Comparison of ENCODE assay signal across 9 mouse cellular contexts in the genomic region with DNA sequence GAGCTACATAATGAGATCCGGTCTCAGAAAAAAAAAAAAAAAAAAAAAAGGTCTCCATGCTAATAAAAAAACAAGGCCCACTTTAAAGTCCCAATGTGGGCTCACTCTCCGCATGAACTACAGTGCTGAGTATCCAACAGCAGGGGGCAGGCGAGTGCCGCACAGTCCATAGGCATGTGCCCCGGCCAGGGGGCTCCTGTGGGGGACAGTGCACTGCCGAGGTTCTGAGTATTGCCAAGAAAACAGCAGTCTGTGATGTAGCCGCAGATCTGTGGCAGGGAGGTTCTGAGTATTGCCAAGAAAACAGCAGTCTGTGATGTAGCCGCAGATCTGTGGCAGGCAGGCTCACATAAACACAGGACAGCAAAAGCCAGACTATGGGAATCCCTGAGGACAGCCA. TPM values are rescaled to one million over a fixed set of nuclear protein-coding genes. Genes with fewer than 3 reads are reported as not detected.
DNase-seq lines count a peak whose midpoint lies in the region; ATAC-seq and TF ChIP-seq lines count a peak whose summit lies in the region.
"Had no signal": no experiment of that assay in that cellular context is flagged by ENCODE, and none has a peak within 500 bp of the region (broad histone marks: within the 10 kb centered on the region; RNA-seq: fewer than 3 reads in every experiment).

No protein-coding gene starts in this region.

- peak; percentile 51 for ATAC-seq in forebrain, embryonic 11.5 days (replicated peaks; ENCODE audit: low FRiP score)
- ATAC-seq in kidney, embryonic 16.5 days (ENCODE audit: low FRiP score, low TSS enrichment), result peak; percentile 43
- peak; percentile 58 for ATAC-seq in megakaryocyte-erythroid progenitor cell, adult 5-6 weeks (replicated peaks; ENCODE audit: low FRiP score, low TSS enrichment, poor library complexity, severe bottlenecking)
- ATAC-seq in stomach, embryonic 14.5 days (ENCODE audit: insufficient number of reproducible peaks, insufficient read depth, low FRiP score, low read depth), result peak; percentile 76; the same call in 1 of the 2 replicates

- peak; percentile 90 for TF ChIP-seq CTCF in gastrocnemius, adult 2 months (IDR thresholded peaks at IDR 0.05)

- H3K9me3 ChIP-seq in forebrain, embryonic 11.5 days (ENCODE audit: control insufficient read depth, low read length), result no peaks in the 10 kb centered on the region
- no peaks in the 10 kb centered on the region for H3K9me3 ChIP-seq in kidney, embryonic 16.5 days (ENCODE audit: low read length)
- no peaks in the 10 kb centered on the region for H3K9me3 ChIP-seq in stomach, embryonic 14.5 days (ENCODE audit: control insufficient read depth, low read depth, low read length)

- peak; percentile 65 for DNase-seq in gastrocnemius, adult 2 months
- no peak for DNase-seq in gastrocnemius, postnatal 36 days
- DNase-seq in A20 (ENCODE audit: low read depth, low spot score), result peak; percentile 62
- DNase-seq in adrenal gland, postnatal 36 days, result peak; percentile 45 to 68
- DNase-seq in forebrain, embryonic 11.5 days (ENCODE audit: low spot score), result peak; percentile 87

- H3K4me2 ChIP-seq in forebrain, embryonic 11.5 days (ENCODE audit: low read depth, low read length, severe bottlenecking), result no peak overlapping the region
- no peak overlapping the region for H3K4me2 ChIP-seq in kidney, embryonic 16.5 days (replicated peaks; ENCODE audit: low read depth, low read length)
- no peak overlapping the region for H3K4me2 ChIP-seq in stomach, embryonic 14.5 days (replicated peaks; ENCODE audit: low read depth, low read length)

- H3K4me3 ChIP-seq in gastrocnemius, adult 2 months, result no peak overlapping the region
- no peak overlapping the region for H3K4me3 ChIP-seq in forebrain, embryonic 11.5 days (ENCODE audit: low read depth, low read length)
- no peak overlapping the region for H3K4me3 ChIP-seq in kidney, embryonic 16.5 days (ENCODE audit: low read length)
- H3K4me3 ChIP-seq in stomach, embryonic 14.5 days (ENCODE audit: low read depth, low read length), result no peak overlapping the region

- peaks cover 18% of the 10 kb centered on the region for H3K4me1 ChIP-seq in forebrain, embryonic 11.5 days (replicated peaks; ENCODE audit: control insufficient read depth, insufficient read depth, low read length)
- H3K4me1 ChIP-seq in kidney, embryonic 16.5 days (ENCODE audit: insufficient read depth, low read length), result peaks cover 36% of the 10 kb centered on the region
- peaks cover 8% of the 10 kb centered on the region for H3K4me1 ChIP-seq in stomach, embryonic 14.5 days (ENCODE audit: control insufficient read depth, insufficient read depth, low read length)

- no peaks in the 10 kb centered on the region for H3K27me3 ChIP-seq in forebrain, embryonic 11.5 days (ENCODE audit: control insufficient read depth, insufficient read depth, low read length)
- H3K27me3 ChIP-seq in kidney, embryonic 16.5 days (ENCODE audit: insufficient read depth, low read length), result no peaks in the 10 kb centered on the region
- H3K27me3 ChIP-seq in stomach, embryonic 14.5 days (ENCODE audit: control insufficient read depth, insufficient read depth, low read length), result no peaks in the 10 kb centered on the region

- H3K9ac ChIP-seq in forebrain, embryonic 11.5 days (ENCODE audit: low read length), result no peak overlapping the region
- H3K9ac ChIP-seq in kidney, embryonic 16.5 days (replicated peaks; ENCODE audit: low read length), result no peak overlapping the region
- no peak overlapping the region for H3K9ac ChIP-seq in stomach, embryonic 14.5 days (replicated peaks; ENCODE audit: low read depth, low read length)

- WGBS in forebrain, embryonic 11.5 days, result 26% methylated on average over 8 of the region's 8 CpGs
- 8% methylated on average over 8 of the region's 8 CpGs for WGBS in kidney, embryonic 16.5 days
- 10% methylated on average over 8 of the region's 8 CpGs for WGBS in stomach, embryonic 14.5 days

- no peaks in the 10 kb centered on the region; the same call in 1 of the 2 replicates for H3K36me3 ChIP-seq in forebrain, embryonic 11.5 days (ENCODE audit: control insufficient read depth, insufficient read depth, low read length)
- H3K36me3 ChIP-seq in kidney, embryonic 16.5 days (ENCODE audit: insufficient read depth, low read length), result peaks cover 38% of the 10 kb centered on the region
- no peaks in the 10 kb centered on the region; the same call in 1 of the 2 replicates for H3K36me3 ChIP-seq in stomach, embryonic 14.5 days (ENCODE audit: control insufficient read depth, insufficient read depth, low read length)

- H3K27ac ChIP-seq in gastrocnemius, adult 2 months, result no peak overlapping the region
- no peak overlapping the region for H3K27ac ChIP-seq in forebrain, embryonic 11.5 days (ENCODE audit: low read depth, low read length)
- peak overlapping the region; percentile 63 for H3K27ac ChIP-seq in kidney, embryonic 16.5 days (ENCODE audit: low read length)
- H3K27ac ChIP-seq in stomach, embryonic 14.5 days (ENCODE audit: low read length), result peak overlapping the region; percentile 82
- H3K27ac ChIP-seq: macrophage had no signal

- intact Hi-C loops in gastrocnemius, adult 2 months (cut with DNase I), result loop anchor here (1.0 to 2.0 kb wide), 2 partner anchors 20 to 24 kb away; no protein-coding TSS in a partner anchor
- intact Hi-C loops in gastrocnemius, postnatal 36 days (cut with DNase I), result no loop called here

RNA-seq across cellular contexts. Expression of a gene that starts 15.5 kb away (rescaled TPM):
- total RNA-seq in gastrocnemius, adult 2 months (2021), result 1 to 10 TPM; 1.7 to 2.0 TPM
- 1 to 10 TPM; 1.7 to 2.0 TPM for total RNA-seq in gastrocnemius, postnatal 36 days (2021)
- 1 to 10 TPM; 5.5 to 5.8 TPM for total RNA-seq in adrenal gland, postnatal 36 days (2021)
- polyA plus RNA-seq in forebrain, embryonic 11.5 days (2014; fragmentation: Nextera tagmentation; extraction: Ambion mirVana), result 14.3 and 15.3 TPM in 2 replicates
- polyA plus RNA-seq in kidney, embryonic 16.5 days (2015; fragmentation: Nextera tagmentation; extraction: Ambion mirVana), result 10.1 and 11.3 TPM in 2 replicates
- 6.9 and 8.9 TPM in 2 replicates for total RNA-seq in megakaryocyte-erythroid progenitor cell, adult 5-6 weeks (2014; fragmentation: Nextera tagmentation)
- 1.3 and 5.7 TPM in 2 replicates for total RNA-seq in megakaryocyte-erythroid progenitor cell, adult 5-6 weeks (2017)
- polyA plus RNA-seq in stomach, embryonic 14.5 days (2014; fragmentation: Nextera tagmentation; extraction: Ambion mirVana), result 5.9 and 7.4 TPM in 2 replicates

RNA-seq across cellular contexts. Expression of a gene that starts 33.3 kb away (rescaled TPM):
- total RNA-seq in gastrocnemius, adult 2 months (2021), result 10 to 100 TPM; 13.1 to 16.5 TPM
- total RNA-seq in gastrocnemius, postnatal 36 days (2021), result 10 to 100 TPM; 13.3 to 15.3 TPM
- total RNA-seq in adrenal gland, postnatal 36 days (2021), result 10 to 100 TPM; 61.4 to 61.9 TPM
- polyA plus RNA-seq in forebrain, embryonic 11.5 days (2014; fragmentation: Nextera tagmentation; extraction: Ambion mirVana), result 50.0 and 51.2 TPM in 2 replicates
- polyA plus RNA-seq in kidney, embryonic 16.5 days (2015; fragmentation: Nextera tagmentation; extraction: Ambion mirVana), result 94.5 and 99.0 TPM in 2 replicates
- 127 and 188 TPM in 2 replicates for total RNA-seq in megakaryocyte-erythroid progenitor cell, adult 5-6 weeks (2014; fragmentation: Nextera tagmentation)
- total RNA-seq in megakaryocyte-erythroid progenitor cell, adult 5-6 weeks (2017), result 123 and 153 TPM in 2 replicates
- 67.0 and 77.1 TPM in 2 replicates for polyA plus RNA-seq in stomach, embryonic 14.5 days (2014; fragmentation: Nextera tagmentation; extraction: Ambion mirVana)

RNA-seq across cellular contexts. Expression of a gene that starts 34.6 kb away (rescaled TPM):
- total RNA-seq in gastrocnemius, adult 2 months (2021), result 1 to 10 TPM; 1.5 to 4.7 TPM
- total RNA-seq in gastrocnemius, postnatal 36 days (2021), result 1 to 10 TPM; 6.2 to 7.4 TPM
- total RNA-seq in adrenal gland, postnatal 36 days (2021), result 10 to 100 TPM in 1 of 2 experiments, 1 to 10 TPM in 1; 8.4 to 10.5 TPM
- 263 and 298 TPM in 2 replicates for polyA plus RNA-seq in forebrain, embryonic 11.5 days (2014; fragmentation: Nextera tagmentation; extraction: Ambion mirVana)
- 442 and 470 TPM in 2 replicates for polyA plus RNA-seq in kidney, embryonic 16.5 days (2015; fragmentation: Nextera tagmentation; extraction: Ambion mirVana)
- not detected in 2 replicates for total RNA-seq in megakaryocyte-erythroid progenitor cell, adult 5-6 weeks (2014; fragmentation: Nextera tagmentation)
- not detected in 2 replicates for total RNA-seq in megakaryocyte-erythroid progenitor cell, adult 5-6 weeks (2017)
- polyA plus RNA-seq in stomach, embryonic 14.5 days (2014; fragmentation: Nextera tagmentation; extraction: Ambion mirVana), result 633 and 721 TPM in 2 replicates
- polyA plus RNA-seq: macrophage had no signal

RNA-seq across cellular contexts. Expression of a gene that starts 43.3 kb away (rescaled TPM):
- total RNA-seq in gastrocnemius, adult 2 months (2021), result not detected
- not detected for total RNA-seq in gastrocnemius, postnatal 36 days (2021)
- total RNA-seq in adrenal gland, postnatal 36 days (2021), result not detected
- polyA plus RNA-seq in forebrain, embryonic 11.5 days (2014; fragmentation: Nextera tagmentation; extraction: Ambion mirVana), result not detected in 2 replicates
- 0.51 and 0.59 TPM in 2 replicates for polyA plus RNA-seq in kidney, embryonic 16.5 days (2015; fragmentation: Nextera tagmentation; extraction: Ambion mirVana)
- total RNA-seq in megakaryocyte-erythroid progenitor cell, adult 5-6 weeks (2014; fragmentation: Nextera tagmentation), result not detected in 2 replicates
- not detected in 2 replicates for total RNA-seq in megakaryocyte-erythroid progenitor cell, adult 5-6 weeks (2017)
- polyA plus RNA-seq in stomach, embryonic 14.5 days (2014; fragmentation: Nextera tagmentation; extraction: Ambion mirVana), result 0.30 and 0.59 TPM in 2 replicates
- polyA plus RNA-seq: macrophage had no signal

RNA-seq across cellular contexts. Expression of a gene that starts 58.1 kb away (rescaled TPM):
- total RNA-seq in gastrocnemius, adult 2 months (2021), result 10 to 100 TPM; 20.0 to 23.7 TPM
- 10 to 100 TPM; 16.6 to 17.5 TPM for total RNA-seq in gastrocnemius, postnatal 36 days (2021)
- total RNA-seq in adrenal gland, postnatal 36 days (2021), result 10 to 100 TPM; 33.3 to 34.2 TPM
- 51.2 and 54.9 TPM in 2 replicates for polyA plus RNA-seq in forebrain, embryonic 11.5 days (2014; fragmentation: Nextera tagmentation; extraction: Ambion mirVana)
- 48.9 and 50.7 TPM in 2 replicates for polyA plus RNA-seq in kidney, embryonic 16.5 days (2015; fragmentation: Nextera tagmentation; extraction: Ambion mirVana)
- total RNA-seq in megakaryocyte-erythroid progenitor cell, adult 5-6 weeks (2014; fragmentation: Nextera tagmentation), result 24.6 and 25.2 TPM in 2 replicates
- total RNA-seq in megakaryocyte-erythroid progenitor cell, adult 5-6 weeks (2017), result 20.4 and 28.7 TPM in 2 replicates
- polyA plus RNA-seq in stomach, embryonic 14.5 days (2014; fragmentation: Nextera tagmentation; extraction: Ambion mirVana), result 36.0 and 37.1 TPM in 2 replicates

Comparison
In these comparisons a context has a peak if more than half of its experiments do, and no peak if none do; other contexts are left out.
1. DNase-seq: peak in gastrocnemius, adult 2 months (single experiment), A20 (single experiment), adrenal gland, postnatal 36 days (2 of 2) and forebrain, embryonic 11.5 days (single experiment); none in gastrocnemius, postnatal 36 days (0 of 2).
2. H3K27ac ChIP-seq: peak in kidney, embryonic 16.5 days (single experiment) and stomach, embryonic 14.5 days (single experiment); none in gastrocnemius, adult 2 months (single experiment) and forebrain, embryonic 11.5 days (single experiment).
3. Peak in every context shown above with its lines, with median percentiles within 50 percentile points of each other: ATAC-seq.